Mouse (Mus musculus): Measurements from ENCODE around the gene Olfr541. TPM values are rescaled to one million over a fixed set of nuclear protein-coding genes. Genes with fewer than 3 reads are reported as not detected.

Olfr541 gene
- polyA plus RNA-seq, 1 experiment from 2014 or later, result not detected

- WGBS, result 89% methylated on average over 3 of the region's 3 CpGs
- ATAC-seq (replicated peaks), result no peak
- H3K27ac ChIP-seq, result no peak overlapping the region
- H3K4me2 ChIP-seq, result no peak overlapping the region
- no peaks in the 10 kb centered on the region for H3K36me3 ChIP-seq (replicated peaks)
- H3K4me3 ChIP-seq, result no peak overlapping the region
- no peaks in the 10 kb centered on the region for H3K4me1 ChIP-seq
- no peaks in the 10 kb centered on the region for H3K9me3 ChIP-seq
- H3K9ac ChIP-seq, result no peak overlapping the region
- H3K27me3 ChIP-seq (replicated peaks), result no peaks in the 10 kb centered on the region
Measured at GRCm38 (mm10) chr7:140747402-140747801, 50.3 kb downstream of the Olfr541 start.

GRCm38 (mm10) chr7:140748116-140748826 lies 51.2 kb downstream of the Olfr541 start:
- H3K27me3 ChIP-seq (replicated peaks), result no peaks in the 10 kb centered on the region
- no peak overlapping the region for H3K4me3 ChIP-seq
- no peaks in the 10 kb centered on the region for H3K9me3 ChIP-seq
- no peak overlapping the region for H3K4me2 ChIP-seq
- H3K4me1 ChIP-seq, result no peaks in the 10 kb centered on the region
- ATAC-seq (replicated peaks), result no peak
- 87% methylated on average over 6 of the region's 6 CpGs for whole genome bisulfite sequencing
- H3K9ac ChIP-seq, result no peak overlapping the region
- H3K27ac ChIP-seq, result no peak overlapping the region
- H3K36me3 ChIP-seq (replicated peaks), result no peaks in the 10 kb centered on the region

- Histone ChIP-seq H3K4me1 (no peaks in the 10 kb centered on the region), H3K36me3 (replicated peaks) (no peaks in the 10 kb centered on the region), H3K9ac (no peak overlapping the region), H3K9me3 (no peaks in the 10 kb centered on the region), H3K27ac (no peak overlapping the region), H3K4me2 (no peak overlapping the region), H3K27me3 (replicated peaks) (no peaks in the 10 kb centered on the region), H3K4me3 (no peak overlapping the region)
- no peak for ATAC-seq (replicated peaks)
- 83% methylated on average over 3 of the region's 3 CpGs for WGBS
Measured at GRCm38 (mm10) chr7:140748827-140749160, 51.7 kb downstream of the Olfr541 start.

- Histone ChIP-seq H3K9me3 (no peaks in the 10 kb centered on the region), H3K36me3 (replicated peaks) (no peaks in the 10 kb centered on the region), H3K4me1 (no peaks in the 10 kb centered on the region), H3K27ac (no peak overlapping the region), H3K27me3 (replicated peaks) (no peaks in the 10 kb centered on the region), H3K4me3 (no peak overlapping the region), H3K4me2 (no peak overlapping the region), H3K9ac (no peak overlapping the region)
- ATAC-seq (replicated peaks), result no peak
Measured at GRCm38 (mm10) chr7:140754556-140754955, 57.5 kb downstream of the Olfr541 start.

Other genes starting within 250 kb of the Olfr541 start
- gene Olfr533, start 233.9 kb upstream of the Olfr541 start, polyA plus RNA-seq (2015; fragmentation: Nextera tagmentation; extraction: Ambion mirVana), result not detected in 2 replicates
- gene Olfr535, start 213.1 kb upstream of the Olfr541 start, polyA plus RNA-seq (2015; fragmentation: Nextera tagmentation; extraction: Ambion mirVana), result not detected in 2 replicates
- gene Olfr536, start 189.9 kb upstream of the Olfr541 start, polyA plus RNA-seq (2015; fragmentation: Nextera tagmentation; extraction: Ambion mirVana), result not detected in 2 replicates
- not detected in 2 replicates for gene Olfr538, start 129.4 kb upstream of the Olfr541 start, polyA plus RNA-seq (2015; fragmentation: Nextera tagmentation; extraction: Ambion mirVana)
- gene Olfr46, start 96.0 kb upstream of the Olfr541 start, polyA plus RNA-seq (2015; fragmentation: Nextera tagmentation; extraction: Ambion mirVana), result 0.03 and 0.04 TPM in 2 replicates
- not detected in 2 replicates for gene Olfr61, start 68.3 kb upstream of the Olfr541 start, polyA plus RNA-seq (2015; fragmentation: Nextera tagmentation; extraction: Ambion mirVana)
- gene Olfr53, start 50.8 kb upstream of the Olfr541 start, polyA plus RNA-seq (2015; fragmentation: Nextera tagmentation; extraction: Ambion mirVana), result not detected in 2 replicates
- not detected in 2 replicates for gene Olfr539, start 37.3 kb upstream of the Olfr541 start, polyA plus RNA-seq (2015; fragmentation: Nextera tagmentation; extraction: Ambion mirVana)
- not detected in 2 replicates for gene Olfr45, start 15.3 kb upstream of the Olfr541 start, polyA plus RNA-seq (2015; fragmentation: Nextera tagmentation; extraction: Ambion mirVana)
- not detected in 2 replicates for gene Cyp2e1, start 66.5 kb downstream of the Olfr541 start, polyA plus RNA-seq (2015; fragmentation: Nextera tagmentation; extraction: Ambion mirVana)
- gene Syce1, start 90.6 kb downstream of the Olfr541 start, polyA plus RNA-seq (2015; fragmentation: Nextera tagmentation; extraction: Ambion mirVana), result 0.45 and 0.55 TPM in 2 replicates
- 34.1 and 36.5 TPM in 2 replicates for gene Zfp941, start 124.9 kb downstream of the Olfr541 start, polyA plus RNA-seq (2015; fragmentation: Nextera tagmentation; extraction: Ambion mirVana)
- 0.38 TPM in 1 of 2 replicates, not detected in the other for gene Urah, start 137.8 kb downstream of the Olfr541 start, polyA plus RNA-seq (2015; fragmentation: Nextera tagmentation; extraction: Ambion mirVana)
- not detected in 2 replicates for gene Scgb1c1, start 148.3 kb downstream of the Olfr541 start, polyA plus RNA-seq (2015; fragmentation: Nextera tagmentation; extraction: Ambion mirVana)
- not detected in 2 replicates for gene Odf3, start 150.5 kb downstream of the Olfr541 start, polyA plus RNA-seq (2015; fragmentation: Nextera tagmentation; extraction: Ambion mirVana)
- gene Gm45785, start 159.1 kb downstream of the Olfr541 start, polyA plus RNA-seq (2015; fragmentation: Nextera tagmentation; extraction: Ambion mirVana), result 0.23 and 0.36 TPM in 2 replicates
- gene Ric8a, start 159.7 kb downstream of the Olfr541 start, polyA plus RNA-seq (2015; fragmentation: Nextera tagmentation; extraction: Ambion mirVana), result 110 and 111 TPM in 2 replicates
- 41.1 and 46.2 TPM in 2 replicates for gene Bet1l, start 160.3 kb downstream of the Olfr541 start, polyA plus RNA-seq (2015; fragmentation: Nextera tagmentation; extraction: Ambion mirVana)
- 279 and 282 TPM in 2 replicates for gene Psmd13, start 184.7 kb downstream of the Olfr541 start, polyA plus RNA-seq (2015; fragmentation: Nextera tagmentation; extraction: Ambion mirVana)
- 54.0 and 55.5 TPM in 2 replicates for gene Sirt3, start 185.0 kb downstream of the Olfr541 start, polyA plus RNA-seq (2015; fragmentation: Nextera tagmentation; extraction: Ambion mirVana)
- not detected in 2 replicates for gene Cox8b, start 203.2 kb downstream of the Olfr541 start, polyA plus RNA-seq (2015; fragmentation: Nextera tagmentation; extraction: Ambion mirVana)
- gene Nlrp6, start 223.6 kb downstream of the Olfr541 start, polyA plus RNA-seq (2015; fragmentation: Nextera tagmentation; extraction: Ambion mirVana), result 0.56 and 0.63 TPM in 2 replicates
- gene Pgghg, start 244.1 kb downstream of the Olfr541 start, polyA plus RNA-seq (2015; fragmentation: Nextera tagmentation; extraction: Ambion mirVana), result 6.2 and 8.4 TPM in 2 replicates

All from midbrain, embryonic 15.5 days (tissue).